Mouse (Mus musculus): ENCODE measurements around the gene F3.

F3 gene

DNA sequence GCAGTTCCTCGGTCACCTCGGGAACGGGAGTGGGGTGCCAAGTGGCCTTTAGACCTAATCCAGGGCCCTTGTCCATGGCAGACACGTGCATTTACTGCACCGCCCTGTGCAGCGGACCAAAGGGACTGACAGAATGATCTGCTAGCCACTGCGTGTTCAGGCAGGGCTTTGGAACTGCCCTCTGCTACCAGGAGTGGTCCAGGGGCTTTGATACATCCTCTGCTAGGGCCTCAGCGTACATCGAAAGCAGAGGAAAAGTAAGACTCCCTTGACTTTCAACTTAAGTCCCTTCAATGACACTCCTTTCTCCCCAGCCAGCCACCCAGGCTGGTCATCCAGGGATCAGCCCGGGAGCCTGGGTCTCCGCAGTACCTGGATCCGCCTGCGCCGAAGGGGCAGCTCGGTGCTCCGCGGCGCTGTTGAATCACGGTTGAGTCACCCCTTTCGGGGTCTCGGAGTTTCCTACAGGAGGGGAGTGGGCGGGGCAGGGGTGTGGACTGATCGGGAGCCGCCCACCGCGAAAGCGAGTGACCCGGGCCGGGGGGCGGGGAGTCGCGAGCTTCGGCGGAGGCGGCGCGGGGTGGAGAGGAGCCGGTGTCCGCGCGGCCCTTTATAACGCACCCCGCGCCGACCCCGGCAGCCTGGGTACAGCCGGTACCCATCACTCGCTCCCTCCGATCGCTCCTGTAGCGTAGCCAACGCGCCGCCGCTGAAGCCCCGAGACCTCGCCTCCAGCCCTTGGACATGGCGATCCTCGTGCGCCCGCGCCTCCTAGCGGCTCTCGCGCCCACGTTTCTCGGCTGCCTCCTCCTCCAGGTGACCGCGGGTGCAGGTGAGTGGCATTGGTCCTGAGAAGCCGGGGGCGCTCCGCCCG is at the start of gene F3:
TSS of gene F3 (plus strand) at position 567 of the 874 bp plus-strand sequence.
- DNase-seq (ENCODE audit: low spot score), result peak; percentile 80

DNA sequence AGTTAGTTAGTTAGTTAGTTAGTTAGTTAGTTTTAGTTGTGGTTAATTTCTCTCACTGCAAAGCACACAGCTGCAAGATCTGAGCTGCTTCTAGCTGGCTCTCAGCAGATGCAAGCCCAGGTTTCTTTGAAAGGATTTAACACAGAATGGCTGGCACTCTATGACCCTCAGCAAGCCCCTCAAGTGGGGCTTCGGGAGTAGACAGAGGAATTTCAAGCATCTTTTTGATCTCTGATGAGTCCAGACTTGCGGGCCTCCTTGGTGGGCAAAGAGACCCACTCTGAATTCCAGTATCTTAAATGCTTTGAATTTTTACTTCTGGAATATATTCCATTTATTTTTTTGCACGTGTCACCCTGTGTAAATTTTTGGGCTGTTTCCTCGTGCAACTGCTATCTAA is 44.4 kb upstream of the F3 start:
- no peak for DNase-seq (ENCODE audit: low spot score)

DNA sequence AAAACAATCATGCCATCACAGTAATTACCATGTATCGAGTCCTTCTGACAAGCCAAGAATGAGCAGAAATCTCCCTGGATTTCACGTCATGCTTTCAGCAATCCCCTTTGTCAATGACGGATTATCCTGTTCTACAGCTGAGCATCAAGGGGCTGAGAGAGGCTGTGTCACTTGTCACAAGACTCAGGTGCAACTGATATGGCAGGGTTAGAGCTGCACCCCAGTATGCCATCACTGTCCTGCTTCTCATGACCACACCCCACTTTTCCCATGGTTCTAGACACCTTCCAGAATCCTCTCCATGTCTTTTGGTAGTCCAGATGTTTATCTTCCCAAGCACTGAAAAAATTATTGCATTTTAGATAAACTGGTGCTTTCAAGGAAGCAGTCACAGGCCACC is 43.9 kb upstream of the F3 start:
- no peak for DNase-seq (ENCODE audit: low spot score)

DNA sequence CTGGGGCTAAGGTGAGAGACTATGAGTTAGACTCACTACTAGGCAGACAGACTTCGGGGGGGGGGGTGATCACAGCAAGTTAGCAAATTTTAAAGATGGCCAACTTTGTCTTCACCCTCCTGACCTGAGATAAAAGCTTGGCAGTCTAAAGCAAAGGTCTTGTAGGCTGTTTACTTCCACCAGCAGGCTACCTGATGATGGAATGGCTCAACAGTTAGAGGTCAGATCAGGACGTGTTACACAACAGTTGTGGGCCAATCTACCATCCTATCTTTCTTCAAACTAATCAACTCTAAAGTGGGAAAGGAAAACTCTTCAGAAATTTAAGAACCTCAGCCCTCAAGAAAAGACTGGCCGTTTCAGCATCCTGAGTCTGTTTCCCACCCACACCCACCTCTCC is 43.1 kb upstream of the F3 start:
- no peak for DNase-seq (ENCODE audit: low spot score)

DNA sequence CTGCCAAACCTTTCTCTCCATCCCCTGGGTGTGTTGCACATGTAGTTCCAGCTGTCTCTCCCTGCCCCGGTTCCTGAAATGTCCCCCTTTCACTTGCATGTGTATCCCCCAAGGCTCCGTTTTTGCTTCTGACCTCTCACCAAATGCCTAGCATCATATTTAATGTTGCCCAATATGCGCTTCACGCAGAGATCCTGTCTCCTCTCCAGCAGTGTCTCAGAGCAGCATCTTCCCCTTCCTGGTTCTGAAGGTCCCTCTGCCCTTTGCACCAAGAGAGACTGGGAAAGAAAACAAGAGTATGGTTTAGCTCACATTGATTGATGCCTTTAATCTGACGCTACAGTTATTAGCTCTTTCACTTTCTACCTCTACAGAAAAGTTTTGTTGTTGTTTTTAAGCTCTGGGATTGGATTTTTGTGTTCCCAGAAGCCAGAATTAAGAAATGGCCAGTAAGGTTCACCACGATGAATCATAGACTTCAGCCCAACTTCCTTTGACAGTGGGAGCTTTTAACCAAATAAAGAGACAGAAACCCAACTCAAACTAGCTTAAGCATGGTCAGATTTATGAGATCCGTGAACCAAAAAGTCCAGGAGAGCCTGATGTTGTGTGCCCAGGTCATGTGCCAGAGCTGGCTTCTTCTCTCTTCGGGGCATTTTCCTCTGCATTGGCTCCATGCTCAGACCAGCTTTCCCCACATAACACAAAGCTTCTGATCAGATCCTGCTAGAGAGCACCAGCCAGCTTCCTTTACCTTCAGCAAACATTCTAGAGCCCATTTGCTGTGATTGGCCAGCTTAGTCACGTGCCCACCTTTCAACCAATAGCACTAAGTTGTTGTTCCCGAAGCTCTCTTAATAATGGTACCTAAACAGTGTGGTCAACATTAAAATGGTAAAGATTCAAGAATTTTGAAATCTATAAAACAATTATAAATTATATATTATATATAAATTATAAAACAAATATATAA is 40.6 kb upstream of the F3 start:
- no peak for DNase-seq (ENCODE audit: low spot score)

DNA sequence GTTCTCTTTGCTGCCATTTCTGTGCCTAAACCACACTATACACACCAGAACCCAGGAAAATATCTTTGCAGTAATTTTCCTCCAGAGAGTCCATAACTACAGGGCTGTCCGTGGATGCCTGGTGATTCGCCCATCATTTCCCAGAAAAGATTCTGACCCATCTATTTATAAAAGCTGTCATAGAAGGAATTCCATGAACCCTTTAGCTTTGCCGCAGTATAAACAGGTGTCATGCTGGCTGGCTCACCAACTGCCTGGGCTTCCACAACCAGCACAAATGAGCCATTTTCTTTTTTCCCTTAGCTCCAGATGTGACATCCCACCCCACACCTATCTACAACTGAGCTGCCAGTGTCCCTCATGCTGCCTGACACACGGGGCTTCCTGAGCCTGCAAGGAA is 38.8 kb upstream of the F3 start:
- no peak for DNase-seq (ENCODE audit: low spot score)

DNA sequence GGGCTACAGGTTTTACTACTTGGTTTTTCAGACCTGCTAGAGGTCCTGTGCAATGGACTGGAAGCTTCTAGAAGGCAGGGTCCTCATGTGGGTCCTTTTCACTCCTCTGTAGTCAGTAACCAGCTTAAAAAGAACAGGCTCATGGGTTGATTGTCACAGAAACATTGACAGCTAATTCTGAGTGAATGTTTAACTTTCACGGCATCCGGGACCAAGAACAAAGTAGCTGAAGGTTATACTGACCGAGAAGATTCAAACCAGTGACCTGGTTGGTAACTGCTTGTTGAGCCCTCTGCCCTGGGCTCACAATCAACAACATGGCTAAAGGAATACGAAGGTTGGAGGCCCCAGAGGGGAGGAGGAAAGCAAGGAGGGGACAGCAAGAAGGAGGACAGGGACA is 38.4 kb upstream of the F3 start:
- DNase-seq (ENCODE audit: low spot score), result no peak

DNA sequence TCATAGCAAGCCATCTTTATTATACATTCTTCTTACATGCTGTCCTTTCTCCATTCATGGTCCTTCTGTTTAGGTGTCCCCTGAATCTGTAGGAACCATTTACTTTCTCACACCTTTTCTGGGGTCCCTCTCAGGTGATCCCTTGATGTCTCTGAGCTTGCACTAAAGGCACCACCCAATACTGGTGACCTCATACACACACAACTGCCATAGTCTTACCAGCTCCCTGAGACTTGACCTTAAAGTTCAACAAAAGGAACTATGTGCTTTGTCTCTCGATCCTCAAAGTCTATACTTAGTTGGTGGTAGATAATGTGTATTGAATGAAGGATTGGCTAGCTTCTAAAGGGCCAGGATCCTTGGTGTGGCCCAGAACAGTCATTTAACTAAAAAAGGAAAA is 37.4 kb upstream of the F3 start:
- no peak for DNase-seq (ENCODE audit: low spot score)

DNA sequence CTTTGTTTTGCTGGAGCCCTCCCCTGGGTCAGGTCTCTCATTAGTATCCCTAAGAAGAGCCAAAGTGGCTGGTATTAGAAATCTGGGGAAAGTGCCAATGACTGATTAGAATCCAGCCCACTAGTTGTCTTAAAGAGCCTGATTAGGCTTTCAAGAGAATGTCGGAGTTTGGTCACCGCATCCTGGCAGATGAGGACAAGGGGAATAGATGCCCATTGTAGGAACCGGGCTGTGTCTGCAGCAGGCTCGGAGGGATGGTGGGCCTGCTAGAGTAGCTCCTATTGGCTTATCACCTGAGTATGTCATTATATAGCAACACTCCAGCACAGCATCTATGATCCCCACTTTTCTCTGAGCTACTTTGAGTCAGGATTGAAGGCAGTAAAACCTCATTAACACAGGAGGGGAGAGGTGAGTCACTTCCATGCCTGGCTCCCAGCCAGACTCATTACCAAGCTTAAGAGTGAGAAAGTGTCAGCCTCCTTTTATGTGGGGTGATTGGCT is 36.9 kb upstream of the F3 start:
- no peak for DNase-seq (ENCODE audit: low spot score)

DNA sequence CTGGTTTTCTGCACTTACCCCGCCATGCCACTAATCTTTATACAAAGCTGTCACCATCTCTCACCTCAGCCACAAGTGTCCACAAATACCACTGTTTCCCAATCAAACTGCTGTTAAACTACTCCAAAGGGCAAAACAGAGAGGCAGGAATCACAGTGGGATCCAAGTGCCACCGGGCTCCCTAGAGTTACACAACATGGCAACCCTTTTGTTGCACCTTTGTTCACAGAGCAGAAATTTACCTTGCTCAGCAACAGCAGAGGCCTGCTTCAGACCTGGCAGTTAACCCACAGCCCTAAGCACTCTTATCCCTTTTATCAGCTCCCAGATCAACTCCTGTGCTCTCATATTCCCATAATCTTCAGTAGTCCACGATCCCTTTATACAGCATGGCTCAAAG is 35.6 kb upstream of the F3 start:
- DNase-seq (ENCODE audit: low spot score), result no peak

DNA sequence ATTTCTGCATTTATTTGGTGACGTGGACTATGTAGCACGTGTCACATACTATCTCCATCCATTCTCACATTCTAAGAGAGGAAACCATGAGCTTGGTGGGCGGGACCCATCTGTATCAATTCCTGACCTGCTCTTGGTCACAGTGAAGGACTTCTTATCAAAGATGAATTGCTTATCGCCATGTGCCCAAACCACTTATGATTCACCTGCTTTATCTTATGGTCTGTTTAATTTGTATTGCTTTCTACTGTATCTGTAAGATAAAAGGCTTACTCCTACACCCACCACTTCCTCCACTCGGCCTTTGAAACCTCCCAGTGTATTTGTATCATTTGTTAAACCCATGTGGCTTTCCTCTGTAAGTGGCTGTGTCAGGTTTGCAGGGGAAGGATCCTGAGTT is 34.3 kb upstream of the F3 start:
- no peak for DNase-seq (ENCODE audit: low spot score)

DNA sequence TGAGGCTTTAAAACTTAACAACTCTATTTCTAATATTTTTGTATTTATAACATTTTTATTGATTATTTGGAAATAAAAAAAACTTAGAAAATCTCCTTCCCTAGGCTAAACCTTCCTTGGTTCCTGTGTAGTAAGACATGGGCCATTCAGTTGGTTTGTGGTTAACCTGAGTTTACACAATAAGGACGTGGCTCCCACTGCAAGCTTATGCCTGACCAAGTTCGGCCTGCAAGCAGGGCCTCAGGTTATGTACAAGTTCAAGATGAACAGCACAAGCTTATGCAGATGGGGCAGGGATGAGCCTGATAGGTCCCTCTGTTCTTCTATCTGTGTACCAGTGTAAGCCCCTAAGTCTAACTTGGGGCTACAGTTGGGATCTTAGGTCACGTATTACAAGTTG is 33.6 kb upstream of the F3 start:
- DNase-seq (ENCODE audit: low spot score), result no peak

DNA sequence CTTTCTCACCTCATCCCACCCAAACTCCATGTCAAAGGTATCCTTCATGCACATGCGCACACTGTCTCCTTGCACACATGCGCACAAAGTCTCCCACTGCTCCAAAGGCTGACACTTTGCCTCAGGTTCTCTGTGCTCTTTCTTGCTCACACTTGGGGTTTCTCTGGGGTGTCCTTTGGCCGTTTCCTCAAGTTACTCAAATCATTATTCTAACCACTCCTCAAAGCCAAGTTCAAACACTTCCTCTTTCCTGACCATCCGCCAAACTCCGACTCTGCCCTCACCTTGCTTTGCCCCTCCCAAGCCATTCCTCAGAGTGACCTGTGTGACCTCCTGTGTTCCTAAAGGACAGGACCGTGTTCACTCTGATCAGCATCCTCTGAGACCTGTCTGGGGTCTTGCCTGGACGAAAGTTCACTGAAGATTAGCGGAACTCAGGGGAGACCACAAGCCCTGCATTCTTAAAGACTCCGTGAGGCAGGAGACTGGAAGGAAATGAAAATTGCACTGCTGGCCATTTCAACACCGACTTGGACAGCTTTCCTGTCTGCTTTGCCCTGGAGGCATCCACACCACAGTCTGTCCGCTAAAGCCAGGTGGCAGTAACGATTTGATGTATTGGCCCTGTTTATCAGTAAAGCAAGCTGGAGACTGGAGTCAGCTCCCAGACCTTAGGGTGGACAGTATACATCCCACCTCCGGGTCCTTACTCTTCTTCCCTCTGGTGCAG is 30.2 kb upstream of the F3 start:
- DNase-seq (ENCODE audit: low spot score), result no peak

DNA sequence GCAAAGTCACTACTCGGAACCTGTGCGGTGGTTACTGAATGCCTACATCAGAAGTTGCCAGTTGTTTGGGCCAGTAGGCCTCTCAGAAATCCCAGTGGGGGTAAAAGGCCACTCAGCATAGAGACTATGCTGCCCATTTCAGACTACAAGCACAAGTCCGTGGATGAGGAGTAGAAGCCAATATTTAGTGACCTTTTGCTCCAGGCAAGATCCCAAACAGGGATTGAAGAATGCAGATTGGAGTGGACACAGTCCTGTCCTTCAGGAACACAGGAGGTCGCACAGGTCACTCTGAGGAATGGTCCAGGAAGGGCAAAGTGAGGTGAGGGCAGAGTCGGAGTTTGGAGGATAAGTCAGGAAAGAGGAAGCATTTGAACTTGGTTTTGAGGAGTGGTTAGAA is 29.6 kb upstream of the F3 start:
- no peak for DNase-seq (ENCODE audit: low spot score)

DNA sequence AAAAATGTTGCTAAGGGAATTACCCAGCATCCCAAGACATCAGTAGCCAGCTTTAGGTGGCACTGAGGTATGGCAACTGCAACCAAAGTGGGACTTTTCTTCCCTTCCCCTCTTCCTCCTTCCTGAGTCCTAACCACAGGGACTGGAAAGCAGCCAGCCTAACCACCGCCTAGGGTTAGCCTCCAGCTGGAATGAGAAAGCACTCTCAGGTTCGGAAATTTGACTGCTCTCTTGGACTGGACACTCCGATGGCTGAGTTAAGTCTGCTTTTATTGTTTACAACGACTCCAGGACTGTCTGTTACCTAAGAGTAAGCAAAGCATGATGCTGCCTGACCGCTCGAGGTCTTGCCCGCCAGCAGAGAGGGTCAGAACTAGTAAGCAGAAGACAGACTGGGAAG is 26.2 kb upstream of the F3 start:
- DNase-seq (ENCODE audit: low spot score), result no peak

DNA sequence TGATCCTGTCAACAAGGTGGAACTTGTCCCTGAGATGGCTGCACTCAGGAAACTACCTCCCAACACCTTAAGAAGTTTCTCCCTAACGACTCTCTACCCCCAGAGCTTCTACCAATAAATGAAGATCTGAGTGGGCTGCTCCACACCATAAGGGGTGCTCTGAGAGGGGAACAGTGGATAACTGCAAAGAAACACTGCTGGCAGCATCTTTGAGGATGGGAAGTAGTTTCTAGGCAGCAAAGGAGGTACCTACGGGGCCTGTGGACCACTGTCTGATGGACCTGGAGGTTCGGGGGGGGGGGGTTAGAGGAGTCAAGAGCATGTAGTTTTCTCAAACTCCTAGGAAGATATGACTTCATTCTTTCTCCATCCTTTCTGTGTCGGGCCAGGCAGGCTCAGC is 23.9 kb upstream of the F3 start:
- no peak for DNase-seq (ENCODE audit: low spot score)

DNA sequence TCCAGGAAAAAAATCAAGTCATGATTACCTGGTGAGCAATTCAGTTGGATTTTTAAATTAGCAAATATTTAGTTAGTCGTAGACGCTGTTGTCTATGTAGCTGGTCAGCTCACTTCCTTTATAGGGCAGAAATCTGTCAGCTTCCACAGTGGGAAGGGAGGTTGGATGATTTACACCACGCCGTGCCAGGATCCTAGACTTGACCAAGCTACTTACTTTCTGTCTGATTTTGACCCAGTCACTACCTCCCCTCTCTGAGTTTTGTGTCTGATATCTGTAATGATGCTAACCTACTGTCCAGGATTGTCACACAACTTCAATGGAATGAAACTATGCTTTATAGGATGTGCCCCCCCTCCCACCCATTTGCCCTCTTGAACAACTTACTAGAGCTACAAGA is 23.5 kb upstream of the F3 start:
- DNase-seq (ENCODE audit: low spot score), result no peak

DNA sequence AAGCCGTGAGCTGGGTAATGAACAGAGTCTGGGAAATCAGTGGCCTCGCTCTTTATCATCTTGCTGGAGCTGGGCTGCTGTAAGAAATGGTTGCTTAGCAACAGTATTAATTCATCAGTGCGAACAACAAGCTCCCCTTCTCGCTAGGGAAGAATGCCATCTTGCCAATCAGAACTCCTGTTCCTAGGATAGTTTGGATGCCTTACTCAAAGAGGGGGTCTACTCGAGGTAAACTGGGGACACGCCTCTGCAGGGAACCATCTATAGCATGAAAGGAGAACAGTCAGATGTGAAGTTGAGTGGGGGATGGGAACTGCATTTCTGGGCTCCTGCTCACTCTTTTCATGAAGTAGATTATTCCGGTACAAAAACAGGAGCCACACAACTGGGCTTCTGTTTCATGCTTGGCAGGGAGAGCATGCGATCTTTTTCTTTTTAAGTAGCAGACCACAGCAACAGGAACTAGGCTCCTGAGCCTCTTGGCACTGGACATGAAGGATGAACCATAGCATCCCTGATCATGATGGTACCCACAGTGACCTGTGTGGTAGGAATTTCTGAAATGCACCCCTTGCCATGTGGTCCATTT is 22.9 kb upstream of the F3 start:
- DNase-seq (ENCODE audit: low spot score), result no peak

DNA sequence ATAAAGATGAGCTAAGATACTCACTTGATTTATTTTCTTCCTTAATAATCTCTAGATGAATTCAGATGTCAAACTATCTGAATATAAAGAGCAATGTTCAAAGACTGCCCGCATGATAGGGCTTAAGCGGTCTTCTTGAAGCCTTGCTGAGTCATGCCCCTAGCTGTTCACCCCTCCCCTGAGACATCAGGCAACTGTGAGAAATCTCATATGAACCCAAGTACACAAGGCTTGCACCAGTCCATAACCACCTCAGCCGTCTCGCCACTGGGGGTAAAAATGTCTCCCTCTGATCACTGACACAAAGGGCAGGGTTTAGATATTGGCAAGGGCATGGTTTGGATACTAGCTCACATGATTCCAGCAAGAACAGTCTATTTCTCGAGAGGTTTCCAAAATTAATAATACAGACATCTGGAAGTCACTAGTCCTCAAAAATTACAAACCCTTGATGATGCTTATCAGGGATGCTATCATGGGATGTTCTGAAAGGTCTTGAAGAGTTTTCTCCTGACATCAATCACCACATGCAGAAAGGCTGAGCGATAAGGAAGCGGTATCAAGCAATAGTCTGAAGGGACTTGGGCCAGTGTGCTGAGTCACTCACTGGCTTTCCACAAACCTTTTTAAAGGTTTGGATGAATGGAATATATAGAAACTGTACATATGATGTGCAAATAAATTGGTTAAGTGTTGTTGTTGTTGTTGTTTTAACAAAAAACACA is 20.0 kb upstream of the F3 start:
- DNase-seq (ENCODE audit: low spot score), result no peak

DNA sequence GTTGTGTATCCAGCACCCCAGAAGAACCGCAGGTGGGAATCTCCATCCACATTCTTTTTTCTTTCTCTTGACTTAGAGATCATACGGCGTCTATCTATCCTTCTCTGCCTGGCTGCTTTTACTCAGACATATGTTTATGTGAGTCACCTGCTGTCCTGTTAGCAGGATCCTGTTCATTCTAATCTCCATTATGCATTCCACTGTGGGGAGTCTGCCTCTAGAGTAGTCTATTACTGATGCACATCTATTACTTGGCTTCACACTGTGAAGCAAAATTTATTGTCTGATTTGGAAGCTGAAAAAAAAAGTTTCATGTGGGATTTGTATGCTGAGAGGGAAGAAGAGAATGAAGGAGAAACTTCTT is 19.5 kb upstream of the F3 start:
- DNase-seq (ENCODE audit: low spot score), result no peak

DNA sequence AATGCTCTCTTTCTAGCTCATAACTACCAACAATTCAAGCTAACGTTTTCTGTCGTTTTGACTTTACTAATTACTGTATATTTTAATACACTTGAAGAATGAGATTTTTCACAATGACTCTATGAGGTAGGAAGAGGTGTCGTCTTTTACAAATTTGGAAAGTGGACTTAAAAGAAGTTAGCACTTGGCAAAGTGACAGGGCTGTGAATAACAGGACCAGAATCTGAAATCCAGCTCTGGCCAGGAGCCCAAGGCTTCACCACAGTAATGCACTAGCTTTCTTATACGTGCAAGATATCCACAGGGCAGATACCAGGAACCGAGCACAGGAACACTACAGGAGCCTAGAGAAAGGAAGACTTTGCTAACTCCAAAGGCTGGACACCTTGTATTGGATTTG is 17.2 kb upstream of the F3 start:
- no peak for DNase-seq (ENCODE audit: low spot score)
